Mouse (Mus musculus): ENCODE measurements at regions not wholly inside any gene's neighbourhood (a gene's known extent, or its start where the extent isn't known, plus 50 kb on each side); places are given as distances from the start of the nearest gene placed in this dataset.

DNA sequence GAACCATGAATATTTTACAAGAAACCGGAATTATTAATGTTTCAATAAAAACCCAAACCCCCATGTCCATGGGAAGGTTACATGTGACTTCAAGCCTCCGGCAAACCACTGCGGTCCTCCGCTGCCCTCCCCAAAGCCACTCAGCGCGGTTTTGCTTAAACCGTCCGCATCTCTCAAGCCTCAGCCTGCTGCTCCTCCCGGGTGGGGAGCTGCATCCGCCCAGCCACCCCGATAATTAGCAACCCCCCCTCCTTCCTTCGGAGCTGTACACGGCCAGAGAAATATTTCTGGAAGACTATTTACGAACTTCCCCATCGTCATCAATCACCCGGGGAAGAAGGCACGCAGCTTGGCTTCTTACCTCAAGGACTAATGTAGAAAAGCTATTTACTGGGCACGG is 94.7 kb upstream of the Runx3 start:
- no peak overlapping the region for H3K9ac ChIP-seq (replicated peaks; ENCODE audit: low read depth, low read length)
- no peak overlapping the region for H3K27ac ChIP-seq (ENCODE audit: low read length)
- 26% methylated on average over 18 of the region's 18 CpGs for WGBS
- H3K4me3 ChIP-seq (ENCODE audit: low read depth, low read length) = no peak overlapping the region
- ATAC-seq (ENCODE audit: insufficient number of reproducible peaks, insufficient read depth, low FRiP score, low read depth) = no peak
- H3K9me3 ChIP-seq (ENCODE audit: control insufficient read depth, low read depth, low read length) = no peaks in the 10 kb centered on the region
- H3K36me3 ChIP-seq (ENCODE audit: control insufficient read depth, insufficient read depth, low read length) = no peaks in the 10 kb centered on the region
- 0 out of 2 replicates have a peak overlapping the region, but pooled peaks have one; percentile 25 for H3K4me2 ChIP-seq (replicated peaks; ENCODE audit: low read depth, low read length)
- H3K4me1 ChIP-seq (ENCODE audit: control insufficient read depth, insufficient read depth, low read length) = peaks cover 9% of the 10 kb centered on the region; the same call in 1 of the 2 replicates
- no peaks in the 10 kb centered on the region for H3K27me3 ChIP-seq (ENCODE audit: control insufficient read depth, insufficient read depth, low read length)

GRCm38 (mm10) chr4:135027136-135027535 is 93.3 kb upstream of the Runx3 start:
- ATAC-seq (ENCODE audit: insufficient number of reproducible peaks, insufficient read depth, low FRiP score, low read depth) = 0 out of 2 replicates have a peak, but pooled peaks have one; percentile 11
- H3K9me3 ChIP-seq (ENCODE audit: control insufficient read depth, low read depth, low read length) = no peaks in the 10 kb centered on the region
- H3K36me3 ChIP-seq (ENCODE audit: control insufficient read depth, insufficient read depth, low read length) = no peaks in the 10 kb centered on the region
- 47% methylated on average over 8 of the region's 8 CpGs for WGBS
- peaks cover 15% of the 10 kb centered on the region; the same call in 1 of the 2 replicates for H3K4me1 ChIP-seq (ENCODE audit: control insufficient read depth, insufficient read depth, low read length)
- H3K9ac ChIP-seq (replicated peaks; ENCODE audit: low read depth, low read length) = no peak overlapping the region
- no peak overlapping the region for H3K27ac ChIP-seq (ENCODE audit: low read length)
- H3K27me3 ChIP-seq (ENCODE audit: control insufficient read depth, insufficient read depth, low read length) = no peaks in the 10 kb centered on the region
- no peak overlapping the region for H3K4me2 ChIP-seq (replicated peaks; ENCODE audit: low read depth, low read length)
- H3K4me3 ChIP-seq (ENCODE audit: low read depth, low read length) = no peak overlapping the region

GRCm38 (mm10) chr4:135029723-135030122 is 90.7 kb upstream of the Runx3 start:
- H3K9me3 ChIP-seq (ENCODE audit: control insufficient read depth, low read depth, low read length) = no peaks in the 10 kb centered on the region
- no peak overlapping the region for H3K4me2 ChIP-seq (replicated peaks; ENCODE audit: low read depth, low read length)
- no peaks in the 10 kb centered on the region for H3K36me3 ChIP-seq (ENCODE audit: control insufficient read depth, insufficient read depth, low read length)
- no peak for ATAC-seq (ENCODE audit: insufficient number of reproducible peaks, insufficient read depth, low FRiP score, low read depth)
- H3K4me1 ChIP-seq (ENCODE audit: control insufficient read depth, insufficient read depth, low read length) = peaks cover 15% of the 10 kb centered on the region; the same call in 1 of the 2 replicates
- H3K9ac ChIP-seq (replicated peaks; ENCODE audit: low read depth, low read length) = no peak overlapping the region
- no peak overlapping the region for H3K27ac ChIP-seq (ENCODE audit: low read length)
- WGBS = 98% methylated on average over 2 of the region's 2 CpGs
- H3K4me3 ChIP-seq (ENCODE audit: low read depth, low read length) = no peak overlapping the region
- no peaks in the 10 kb centered on the region for H3K27me3 ChIP-seq (ENCODE audit: control insufficient read depth, insufficient read depth, low read length)

DNA sequence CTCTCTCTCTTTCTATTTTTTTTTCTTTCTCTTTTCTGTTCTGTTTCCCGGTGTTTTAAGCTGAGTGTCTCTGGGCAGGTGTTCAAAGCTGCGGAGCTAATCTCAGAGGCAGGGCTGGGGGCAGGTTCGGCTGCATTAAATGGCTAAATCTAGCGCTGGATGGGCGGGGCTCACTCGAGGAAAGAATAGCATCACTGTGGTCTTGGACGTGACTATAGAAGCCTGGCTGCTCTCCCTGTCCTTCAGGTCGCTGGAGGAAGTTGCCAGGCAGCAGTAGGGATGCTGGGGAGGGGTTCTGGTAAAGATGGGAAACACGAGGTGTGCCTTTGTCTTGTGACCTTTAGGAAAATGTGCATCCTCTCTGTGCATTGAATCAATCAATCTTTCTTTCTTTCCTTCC is 88.0 kb upstream of the Runx3 start:
- H3K9me3 ChIP-seq (ENCODE audit: control insufficient read depth, low read depth, low read length) = no peaks in the 10 kb centered on the region
- no peak for ATAC-seq (ENCODE audit: insufficient number of reproducible peaks, insufficient read depth, low FRiP score, low read depth)
- 32% methylated on average over 9 of the region's 9 CpGs for WGBS
- peaks cover 6% of the 10 kb centered on the region; the same call in 1 of the 2 replicates for H3K4me1 ChIP-seq (ENCODE audit: control insufficient read depth, insufficient read depth, low read length)
- H3K9ac ChIP-seq (replicated peaks; ENCODE audit: low read depth, low read length) = no peak overlapping the region
- H3K27me3 ChIP-seq (ENCODE audit: control insufficient read depth, insufficient read depth, low read length) = no peaks in the 10 kb centered on the region
- no peak overlapping the region for H3K4me2 ChIP-seq (replicated peaks; ENCODE audit: low read depth, low read length)
- no peak overlapping the region for H3K27ac ChIP-seq (ENCODE audit: low read length)
- no peaks in the 10 kb centered on the region for H3K36me3 ChIP-seq (ENCODE audit: control insufficient read depth, insufficient read depth, low read length)
- no peak overlapping the region for H3K4me3 ChIP-seq (ENCODE audit: low read depth, low read length)

DNA sequence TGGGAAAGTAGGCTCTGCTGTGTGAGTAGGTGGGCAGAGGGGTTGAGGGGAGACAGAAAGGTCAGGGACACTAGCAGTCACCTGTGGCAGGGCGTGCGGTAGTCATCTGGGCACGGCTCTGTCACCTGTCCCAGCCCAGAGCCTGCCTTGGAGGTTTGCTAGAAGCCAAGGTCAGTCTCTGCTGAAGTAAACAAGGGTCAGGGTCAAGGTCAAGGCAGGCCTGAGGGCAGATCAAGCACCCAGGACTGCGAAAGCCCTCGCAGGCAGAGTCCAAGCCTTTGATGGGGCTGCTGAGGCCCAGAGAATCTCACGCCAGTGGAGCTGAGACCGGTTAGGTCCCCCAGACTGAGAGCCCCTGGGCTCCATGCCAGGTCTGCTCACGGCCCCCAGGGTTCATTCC is 87.2 kb upstream of the Runx3 start:
- ATAC-seq (ENCODE audit: insufficient number of reproducible peaks, insufficient read depth, low FRiP score, low read depth) = no peak

GRCm38 (mm10) chr4:135034406-135034805 is 86.0 kb upstream of the Runx3 start:
- ATAC-seq (ENCODE audit: insufficient number of reproducible peaks, insufficient read depth, low FRiP score, low read depth) = no peak
- WGBS = 38% methylated on average over 7 of the region's 7 CpGs
- Histone ChIP-seq H3K27ac (ENCODE audit: low read length) (no peak overlapping the region), H3K9me3 (ENCODE audit: control insufficient read depth, low read depth, low read length) (no peaks in the 10 kb centered on the region), H3K9ac (replicated peaks; ENCODE audit: low read depth, low read length) (no peak overlapping the region), H3K4me1 (ENCODE audit: control insufficient read depth, insufficient read depth, low read length) (peaks cover 6% of the 10 kb centered on the region; the same call in 1 of the 2 replicates), H3K27me3 (ENCODE audit: control insufficient read depth, insufficient read depth, low read length) (no peaks in the 10 kb centered on the region), H3K4me2 (replicated peaks; ENCODE audit: low read depth, low read length) (no peak overlapping the region), H3K36me3 (ENCODE audit: control insufficient read depth, insufficient read depth, low read length) (no peaks in the 10 kb centered on the region), H3K4me3 (ENCODE audit: low read depth, low read length) (no peak overlapping the region)

More for the DNA sequence above, 87.2 kb upstream of the Runx3 start:
- H3K4me1 ChIP-seq (ENCODE audit: control insufficient read depth, insufficient read depth, low read length) = peaks cover 6% of the 10 kb centered on the region; the same call in 1 of the 2 replicates
- 69% methylated on average over 8 of the region's 8 CpGs for WGBS
- H3K9ac ChIP-seq (replicated peaks; ENCODE audit: low read depth, low read length) = no peak overlapping the region
- no peak overlapping the region for H3K27ac ChIP-seq (ENCODE audit: low read length)
- H3K4me3 ChIP-seq (ENCODE audit: low read depth, low read length) = no peak overlapping the region
- H3K9me3 ChIP-seq (ENCODE audit: control insufficient read depth, low read depth, low read length) = no peaks in the 10 kb centered on the region
- H3K36me3 ChIP-seq (ENCODE audit: control insufficient read depth, insufficient read depth, low read length) = no peaks in the 10 kb centered on the region
- no peak overlapping the region for H3K4me2 ChIP-seq (replicated peaks; ENCODE audit: low read depth, low read length)
- no peaks in the 10 kb centered on the region for H3K27me3 ChIP-seq (ENCODE audit: control insufficient read depth, insufficient read depth, low read length)

DNA sequence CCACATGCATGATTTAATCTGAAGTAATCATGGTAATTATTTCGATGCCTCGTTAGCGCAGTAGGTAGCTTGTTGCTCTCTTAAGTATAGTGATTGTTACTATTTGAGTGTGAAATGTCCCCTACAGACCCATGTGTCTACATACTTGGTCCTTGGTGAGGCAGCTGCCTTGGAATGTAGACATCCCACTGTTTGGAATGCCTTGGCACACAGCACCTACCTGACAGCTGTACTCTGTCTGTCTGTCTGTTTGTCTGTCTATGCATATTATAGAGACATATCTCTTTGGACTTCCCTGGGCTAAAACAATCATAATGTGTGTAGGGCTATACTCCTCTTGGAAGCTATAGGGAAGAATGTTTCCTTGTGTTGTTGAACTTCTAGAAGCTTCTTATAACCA is 83.7 kb upstream of the Runx3 start:
- H3K27me3 ChIP-seq (ENCODE audit: control insufficient read depth, insufficient read depth, low read length) = no peaks in the 10 kb centered on the region
- H3K4me2 ChIP-seq (replicated peaks; ENCODE audit: low read depth, low read length) = no peak overlapping the region
- 89% methylated on average over 3 of the region's 3 CpGs for WGBS
- no peak overlapping the region for H3K9ac ChIP-seq (replicated peaks; ENCODE audit: low read depth, low read length)
- no peaks in the 10 kb centered on the region for H3K36me3 ChIP-seq (ENCODE audit: control insufficient read depth, insufficient read depth, low read length)
- ATAC-seq (ENCODE audit: insufficient number of reproducible peaks, insufficient read depth, low FRiP score, low read depth) = no peak
- no peak overlapping the region for H3K27ac ChIP-seq (ENCODE audit: low read length)
- H3K9me3 ChIP-seq (ENCODE audit: control insufficient read depth, low read depth, low read length) = no peaks in the 10 kb centered on the region
- H3K4me3 ChIP-seq (ENCODE audit: low read depth, low read length) = no peak overlapping the region
- no peaks in the 10 kb centered on the region for H3K4me1 ChIP-seq (ENCODE audit: control insufficient read depth, insufficient read depth, low read length)

- H3K9me3 ChIP-seq (ENCODE audit: control insufficient read depth, low read depth, low read length) = no peaks in the 10 kb centered on the region
- H3K27ac ChIP-seq (ENCODE audit: low read length) = no peak overlapping the region
- ATAC-seq (ENCODE audit: insufficient number of reproducible peaks, insufficient read depth, low FRiP score, low read depth) = no peak
- no peaks in the 10 kb centered on the region for H3K36me3 ChIP-seq (ENCODE audit: control insufficient read depth, insufficient read depth, low read length)
- no peak overlapping the region for H3K9ac ChIP-seq (replicated peaks; ENCODE audit: low read depth, low read length)
- H3K4me3 ChIP-seq (ENCODE audit: low read depth, low read length) = no peak overlapping the region
- no peaks in the 10 kb centered on the region for H3K27me3 ChIP-seq (ENCODE audit: control insufficient read depth, insufficient read depth, low read length)
- WGBS = 83% methylated on average over 2 of the region's 2 CpGs
- H3K4me1 ChIP-seq (ENCODE audit: control insufficient read depth, insufficient read depth, low read length) = no peaks in the 10 kb centered on the region
- no peak overlapping the region for H3K4me2 ChIP-seq (replicated peaks; ENCODE audit: low read depth, low read length)
Measured at GRCm38 (mm10) chr4:135039234-135039633, 81.2 kb upstream of the Runx3 start.

DNA sequence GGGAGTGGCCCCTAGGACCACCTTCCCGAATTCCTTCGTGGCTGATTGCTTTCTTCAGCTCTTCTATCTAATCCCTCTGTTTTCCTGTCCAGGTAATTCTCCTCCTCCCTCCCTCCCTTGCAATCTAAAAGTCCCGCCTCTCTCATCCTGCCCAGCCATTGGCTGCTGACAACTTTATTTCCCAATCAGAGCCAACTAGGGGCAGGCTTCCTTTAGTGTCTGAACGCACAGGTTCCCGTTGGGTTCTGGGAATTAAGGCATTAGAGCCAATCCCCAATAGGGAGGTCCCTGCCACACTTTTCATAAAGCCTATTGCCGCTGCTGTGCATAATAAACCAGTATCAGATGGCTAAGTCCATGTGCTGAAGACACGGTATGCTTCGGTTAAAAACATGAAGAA is 78.5 kb upstream of the Runx3 start:
- no peak for ATAC-seq (ENCODE audit: insufficient number of reproducible peaks, insufficient read depth, low FRiP score, low read depth)

More for the DNA sequence above, 78.5 kb upstream of the Runx3 start:
- Histone ChIP-seq H3K4me3 (ENCODE audit: low read depth, low read length) (no peak overlapping the region), H3K27ac (ENCODE audit: low read length) (no peak overlapping the region), H3K27me3 (ENCODE audit: control insufficient read depth, insufficient read depth, low read length) (no peaks in the 10 kb centered on the region), H3K9me3 (ENCODE audit: control insufficient read depth, low read depth, low read length) (no peaks in the 10 kb centered on the region), H3K4me2 (replicated peaks; ENCODE audit: low read depth, low read length) (no peak overlapping the region), H3K36me3 (ENCODE audit: control insufficient read depth, insufficient read depth, low read length) (no peaks in the 10 kb centered on the region), H3K4me1 (ENCODE audit: control insufficient read depth, insufficient read depth, low read length) (no peaks in the 10 kb centered on the region), H3K9ac (replicated peaks; ENCODE audit: low read depth, low read length) (no peak overlapping the region)
- WGBS = 39% methylated on average over 8 of the region's 8 CpGs

All from stomach, embryonic 14.5 days (tissue).